Mouse (Mus musculus) ZHBTc4 (cell line): ENCODE measurements around the gene Nkap.
"Not testable (repeated sequence)": the region's sequence is repeated elsewhere in the genome, so short reads cannot be mapped to it uniquely, and the experiment has no call there.

Experiments
- DNase-seq: peaks from one replicate; pipeline ENCODE4 v3.0.0-alpha.2; 2011; ENCODE audit warnings: low read depth, low spot score

The Nkap gene

DNA sequence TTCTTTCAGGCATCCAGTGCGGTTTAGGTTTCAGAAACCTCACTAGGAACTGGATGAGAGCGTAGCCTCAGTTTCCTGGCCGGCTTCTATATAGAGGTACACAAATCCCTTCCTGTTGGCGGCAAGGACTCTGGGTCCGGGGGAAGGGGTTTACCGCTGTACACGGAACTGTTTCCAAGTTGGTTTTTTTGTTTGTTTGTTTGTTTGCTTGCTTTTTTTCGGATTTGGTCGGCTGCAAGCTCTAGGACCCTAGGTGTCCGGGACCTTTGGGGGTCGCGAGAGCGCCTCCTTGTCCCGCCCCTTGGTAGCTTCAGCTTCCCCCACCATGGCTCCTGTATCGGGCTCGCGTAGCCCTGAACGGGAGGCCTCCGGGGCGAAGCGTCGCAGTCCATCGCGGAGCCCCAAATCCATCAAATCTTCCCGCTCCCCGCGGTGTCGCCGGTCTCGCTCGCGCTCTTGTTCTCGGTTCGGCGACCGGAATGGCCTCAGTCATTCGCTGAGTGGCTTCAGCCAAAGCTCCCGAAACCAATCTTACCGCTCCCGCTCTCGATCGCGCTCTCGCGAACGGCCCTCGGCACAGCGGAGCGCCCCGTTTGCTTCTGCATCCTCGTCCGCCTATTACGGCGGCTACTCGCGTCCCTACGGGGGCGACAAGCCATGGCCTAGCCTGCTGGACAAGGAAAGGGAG lies at the start of gene Nkap:
Gene Nkap, plus strand, starts transcription at position 125 of the 688 bp plus-strand sequence.
- peak; percentile 88 for DNase-seq

DNA sequence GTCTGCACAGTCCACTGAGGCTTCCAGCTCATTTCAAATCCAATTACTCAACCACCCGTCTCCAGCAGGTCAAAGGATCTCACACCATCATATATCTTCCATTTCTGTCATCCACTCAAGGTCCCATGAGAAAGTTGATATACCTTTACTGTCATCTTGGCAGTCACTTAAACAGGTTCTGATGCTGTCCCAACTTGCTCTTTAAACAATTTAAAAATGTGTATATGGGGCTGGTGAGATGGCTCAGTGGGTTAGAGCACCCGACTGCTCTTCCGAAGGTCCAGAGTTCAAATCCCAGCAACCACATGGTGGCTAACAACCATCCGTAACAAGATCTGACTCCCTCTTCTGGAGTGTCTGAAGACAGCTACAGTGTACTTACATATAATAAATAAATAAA lies 46.2 kb upstream of the Nkap start:
- DNase-seq: not testable (repeated sequence)

DNA sequence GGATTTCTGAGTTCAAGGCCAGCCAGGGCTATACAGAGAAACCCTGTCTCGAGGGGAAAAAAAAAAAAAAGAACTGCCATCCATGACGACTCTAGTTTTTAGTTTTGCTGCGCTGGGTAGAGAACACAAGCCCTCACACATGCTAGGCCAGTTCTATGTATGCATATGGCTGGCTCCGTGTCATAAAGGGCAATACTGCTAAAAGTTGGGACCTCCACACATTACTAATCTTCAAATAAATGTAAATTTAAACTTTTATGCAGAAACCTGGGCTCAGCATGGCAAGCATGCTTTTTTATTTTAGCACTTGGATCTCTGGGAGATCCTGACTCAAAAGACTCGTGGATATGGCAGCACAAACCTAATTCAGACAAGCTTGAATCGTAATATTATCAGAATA lies 45.4 kb upstream of the Nkap start:
- no peak for DNase-seq

DNA sequence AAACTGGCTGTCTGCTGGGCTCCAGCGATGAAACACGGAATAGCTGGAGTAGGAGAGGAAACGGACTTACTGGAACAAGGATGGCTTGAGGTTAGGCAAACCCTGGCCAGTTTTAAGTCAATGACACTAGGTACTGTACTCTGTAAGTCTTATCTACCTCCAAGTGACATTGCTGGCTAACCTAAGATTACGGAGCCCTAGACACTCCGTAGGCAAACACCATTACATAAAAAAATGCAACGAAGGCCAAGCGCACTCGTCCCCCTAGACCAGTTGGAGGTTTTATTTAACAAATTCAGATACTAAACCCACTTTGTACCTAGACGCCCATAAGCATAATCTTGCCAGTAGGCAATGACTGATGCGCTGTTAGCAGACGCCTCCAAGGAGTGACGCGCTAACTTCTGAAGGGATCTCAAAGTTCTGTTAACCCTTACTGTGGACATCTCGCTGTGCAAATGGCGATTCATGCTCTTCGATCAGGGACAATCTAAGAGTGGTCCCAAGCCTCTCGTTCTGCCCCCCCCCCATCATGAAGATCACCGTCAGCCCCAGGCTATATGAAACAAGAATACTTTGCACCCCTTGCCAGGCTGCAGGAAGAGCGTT lies 42.2 kb upstream of the Nkap start:
- DNase-seq: no peak

DNA sequence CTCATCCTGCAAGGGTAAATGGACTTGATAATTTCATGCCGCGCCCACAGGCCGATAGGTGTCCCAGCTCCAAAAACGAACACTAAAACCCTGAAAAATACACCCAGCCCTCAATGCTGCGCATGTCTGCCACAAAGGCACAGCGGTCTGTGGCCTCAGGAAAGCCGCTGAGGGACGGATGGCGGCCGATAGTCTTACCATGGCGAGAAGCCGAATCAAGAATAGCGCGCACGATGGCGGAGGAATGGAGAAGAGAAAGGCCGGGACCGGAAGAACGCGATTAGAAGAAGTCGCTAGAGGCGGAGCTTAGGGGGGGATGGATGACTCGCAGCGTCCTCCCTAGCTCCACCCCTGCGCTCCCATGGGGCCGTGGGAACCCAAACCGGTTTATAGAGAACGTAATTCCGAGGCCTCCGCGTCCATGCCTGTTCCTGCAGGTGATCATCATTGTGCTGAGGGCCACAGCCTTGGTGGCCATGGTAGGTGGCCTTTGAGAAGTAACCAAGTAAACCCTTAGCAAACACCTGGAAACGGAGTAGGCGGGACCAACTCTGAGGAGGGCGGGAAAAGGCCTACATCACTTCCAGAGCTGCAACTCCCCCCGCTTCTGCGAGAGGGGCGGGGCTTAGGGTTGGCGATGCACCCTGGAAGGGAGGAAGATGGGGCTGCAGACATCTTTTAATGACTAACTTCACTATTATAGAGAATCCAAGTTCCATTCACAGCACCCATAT lies 41.5 kb upstream of the Nkap start, which contains the start of gene Rpl39:
Gene Rpl39, minus strand, starts transcription at position 476 of the 734 bp plus-strand sequence.
- peak; percentile 93 for DNase-seq

DNA sequence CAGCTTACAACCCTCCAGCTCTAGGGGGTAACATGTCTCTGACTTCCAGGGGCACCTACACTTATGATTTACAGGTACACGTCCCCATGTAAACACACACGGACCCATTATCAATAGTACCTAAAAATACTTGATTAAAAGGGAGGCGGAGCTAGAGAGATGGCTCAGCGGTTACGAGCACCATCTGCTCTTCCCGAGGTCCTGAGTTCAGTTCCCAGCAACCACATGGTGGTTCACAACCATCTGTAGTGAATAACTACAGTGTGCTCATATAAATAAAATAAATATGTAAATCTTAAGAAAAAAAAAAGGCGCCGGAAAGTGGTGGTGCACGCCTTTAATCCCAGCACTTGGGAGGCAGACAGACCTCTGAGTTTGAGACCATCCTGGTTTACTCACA lies 40.9 kb upstream of the Nkap start:
- DNase-seq: no peak

DNA sequence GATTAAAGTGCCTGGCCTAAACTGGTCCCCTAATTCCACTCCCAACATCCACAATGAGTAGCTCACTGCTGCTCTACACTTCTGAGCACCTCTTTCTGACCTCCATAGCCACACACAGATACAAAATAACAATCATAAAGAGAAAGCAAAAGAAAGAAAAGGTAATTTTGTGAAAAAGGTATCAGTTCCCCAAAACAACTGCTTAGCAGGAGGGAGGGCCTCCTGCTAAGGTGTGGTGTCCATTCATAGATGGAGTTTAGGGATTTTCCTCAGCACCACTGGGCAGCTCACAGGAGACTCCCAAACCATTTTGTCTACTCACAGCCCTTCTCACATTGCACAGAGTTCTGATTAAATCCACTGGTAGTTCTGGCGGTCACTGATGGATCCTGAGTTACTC lies 37.8 kb upstream of the Nkap start:
- DNase-seq: no peak

DNA sequence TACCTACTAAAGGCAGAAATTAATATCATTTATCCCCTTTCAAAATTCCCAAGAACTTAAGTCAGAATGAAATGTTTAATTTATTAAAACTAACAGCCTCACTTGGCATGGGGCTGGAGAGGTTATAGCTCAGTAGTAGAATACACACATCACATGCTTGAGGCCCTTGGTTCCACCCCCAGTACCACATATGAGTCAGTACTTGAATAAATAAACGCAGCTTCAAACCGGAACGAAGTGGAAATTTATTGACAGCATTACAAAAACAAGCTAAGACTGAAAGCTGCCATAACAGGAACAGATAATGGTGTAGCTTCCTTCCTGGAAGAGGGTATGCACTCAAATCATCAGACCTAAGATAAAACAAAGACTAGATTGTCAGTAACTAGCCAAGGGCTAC lies 35.1 kb upstream of the Nkap start:
- no peak for DNase-seq

DNA sequence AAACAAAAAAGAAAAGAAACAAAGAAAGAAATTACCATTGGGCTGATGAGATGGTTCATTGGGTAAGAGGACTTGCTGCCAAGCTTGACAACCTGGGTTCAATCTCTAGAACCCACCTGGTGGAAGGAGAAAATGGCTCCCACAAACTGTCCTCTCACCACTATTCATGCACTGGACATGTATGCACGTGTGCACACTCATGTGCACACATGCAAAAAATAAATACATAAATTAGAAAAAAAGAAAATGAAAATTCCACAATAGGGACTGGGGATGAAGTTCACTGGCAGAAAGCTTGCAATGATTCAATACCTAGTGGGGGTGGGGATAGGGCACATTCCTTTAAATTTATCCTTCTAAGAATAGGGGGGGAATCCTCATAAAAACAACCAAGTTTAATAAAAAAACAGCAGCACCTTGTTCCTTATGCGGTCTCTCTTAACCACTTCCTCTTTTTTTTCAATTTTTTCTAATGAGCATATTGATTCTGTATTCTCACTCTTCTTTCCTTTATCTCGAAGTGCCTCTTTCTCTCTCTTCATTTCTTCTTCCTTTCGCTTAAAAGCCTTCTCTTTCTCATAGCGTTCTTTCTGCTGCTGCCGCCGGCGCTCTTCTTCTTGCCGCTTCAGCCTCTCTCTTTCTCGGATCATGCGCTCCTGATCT lies 31.4 kb upstream of the Nkap start:
- DNase-seq: no peak

DNA sequence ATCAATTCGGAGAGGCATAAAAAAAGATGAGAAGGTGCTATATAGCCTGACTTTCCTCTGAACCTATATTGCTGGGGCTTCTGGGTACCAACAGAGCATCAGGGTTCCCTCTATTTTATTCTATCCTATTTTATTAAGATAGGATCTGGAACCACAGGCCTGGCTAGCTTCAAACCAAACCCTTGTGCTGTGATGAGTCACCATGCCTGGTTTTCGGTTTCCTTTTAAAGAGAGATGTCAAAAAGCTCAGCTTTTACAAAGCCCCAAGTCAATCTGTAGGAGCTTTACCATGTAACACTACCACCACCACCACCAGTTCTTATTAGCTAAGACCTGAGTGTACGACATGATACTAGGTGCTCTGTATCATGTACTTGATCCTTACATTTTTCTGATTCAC lies 27.9 kb upstream of the Nkap start:
- DNase-seq: no peak

DNA sequence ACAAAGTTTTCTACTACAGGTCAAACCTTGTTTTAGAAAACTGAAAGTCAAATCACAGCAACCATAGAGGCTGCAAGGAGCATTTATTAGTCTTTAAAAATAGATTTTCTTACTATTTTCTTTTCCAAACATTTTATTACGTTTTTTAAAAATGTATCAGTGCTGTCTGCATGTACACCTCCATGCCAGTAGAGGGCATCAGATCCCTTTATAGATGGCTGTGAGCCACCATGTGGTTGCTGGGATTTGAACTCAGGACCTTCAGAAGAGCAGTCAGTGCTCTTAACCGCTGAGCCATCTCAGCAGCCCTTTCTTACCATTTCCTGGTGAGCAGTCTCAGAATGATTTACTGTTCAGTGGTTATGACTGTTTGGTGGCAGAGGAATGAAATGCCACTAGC lies 22.8 kb upstream of the Nkap start:
- no peak for DNase-seq

DNA sequence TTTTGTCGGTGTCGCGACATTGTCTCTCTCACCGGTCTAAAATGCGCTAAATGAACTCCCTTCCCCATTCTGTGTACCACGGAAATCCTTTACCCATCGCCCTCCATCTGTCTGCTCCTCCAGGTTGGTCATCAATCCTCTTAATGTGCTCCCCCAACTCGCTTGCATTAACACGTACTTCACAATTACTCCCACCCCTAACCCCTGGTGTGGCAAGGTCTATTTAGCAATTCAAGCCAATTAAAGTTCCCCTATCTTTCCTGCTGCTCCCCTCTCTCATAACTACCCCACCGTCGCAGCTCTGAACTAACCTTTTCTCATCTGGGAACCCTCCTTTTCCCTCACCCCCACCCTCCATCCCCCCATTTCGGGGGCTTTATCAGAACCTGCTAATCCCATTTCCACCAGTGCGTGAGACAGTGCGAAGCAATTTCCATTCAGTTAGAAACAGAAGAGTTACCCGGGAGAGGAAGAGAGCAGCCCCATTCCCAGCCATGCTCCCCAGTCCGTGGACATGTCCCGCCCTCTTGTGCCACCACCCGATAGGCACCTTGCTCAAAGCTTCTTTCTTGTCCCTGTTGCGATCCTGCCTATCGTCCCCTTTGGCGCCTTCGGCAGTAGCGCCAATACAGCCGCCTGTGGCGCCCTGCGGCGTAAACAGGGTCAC lies 16.9 kb upstream of the Nkap start:
- no peak for DNase-seq

DNA sequence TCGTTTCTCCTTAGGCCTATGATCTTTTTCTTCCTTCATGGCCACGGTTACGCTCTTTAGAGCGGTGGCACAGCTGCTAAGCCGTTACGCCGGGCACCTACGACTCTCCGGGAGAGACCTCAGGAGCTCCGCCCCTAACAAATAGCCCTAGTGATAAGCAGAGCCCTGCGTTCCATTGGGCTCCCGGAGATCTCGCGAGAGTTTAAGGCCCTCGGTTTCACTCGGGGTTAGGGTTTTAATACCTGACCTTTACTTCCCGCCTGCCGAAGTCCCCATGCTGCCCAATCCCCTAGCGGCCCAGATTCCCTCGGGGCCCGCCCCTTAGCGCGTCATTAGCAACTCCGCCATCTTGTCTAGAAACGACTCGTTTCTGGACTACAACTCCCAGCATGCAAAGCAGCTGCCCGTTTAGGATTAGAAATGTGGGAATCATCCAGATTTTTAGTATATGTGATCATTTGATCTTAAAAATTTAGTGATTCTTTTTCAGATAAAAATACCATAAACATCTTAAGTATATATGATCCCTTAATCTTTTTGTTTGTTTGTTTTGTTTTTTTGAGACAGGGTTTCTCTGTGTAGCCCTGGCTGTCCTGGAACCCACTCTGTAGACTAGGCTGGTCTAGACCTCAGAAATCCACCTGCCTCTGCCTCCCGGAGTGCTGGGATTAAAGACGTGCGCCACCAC lies 16.3 kb upstream of the Nkap start, which contains the start of gene Upf3b:
Gene Upf3b, minus strand, starts transcription at position 130 of the 688 bp plus-strand sequence.
- peak; percentile 97 for DNase-seq

DNA sequence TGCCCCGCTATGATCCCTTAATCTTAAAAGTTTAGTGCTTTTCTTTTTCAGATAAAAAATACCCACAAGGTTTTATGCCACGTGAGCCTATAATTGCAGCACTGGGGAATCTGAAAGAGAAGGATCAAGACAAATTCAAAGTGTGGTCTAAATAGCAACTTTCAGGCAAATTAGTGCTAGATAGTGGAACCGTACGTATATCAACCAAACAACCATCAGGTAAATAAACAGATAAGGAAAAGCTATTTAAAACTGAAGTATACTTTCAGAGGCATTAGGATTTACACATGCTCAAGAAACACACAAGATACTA lies 15.8 kb upstream of the Nkap start:
- no peak for DNase-seq

DNA sequence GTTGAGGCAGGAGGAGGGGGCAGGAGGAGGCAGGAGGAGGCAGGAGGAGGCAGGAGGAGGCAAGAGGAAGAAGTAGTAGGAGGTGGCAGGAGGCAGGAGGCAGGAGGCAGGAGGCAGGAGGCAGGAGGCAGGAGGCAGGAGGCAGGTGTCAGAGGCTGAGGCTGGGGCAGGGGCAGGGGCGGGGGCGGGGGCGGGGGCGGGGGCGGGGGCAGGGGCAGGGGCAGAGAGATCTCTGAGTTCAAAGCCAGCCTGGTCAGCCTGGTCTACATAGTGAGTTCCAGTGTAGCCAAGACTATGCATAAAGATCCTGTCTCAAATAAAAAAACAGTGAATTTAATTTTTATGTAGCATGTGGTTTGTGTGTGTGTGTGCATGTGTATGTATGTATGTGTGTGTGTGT lies 9.5 kb upstream of the Nkap start:
- DNase-seq: no peak

DNA sequence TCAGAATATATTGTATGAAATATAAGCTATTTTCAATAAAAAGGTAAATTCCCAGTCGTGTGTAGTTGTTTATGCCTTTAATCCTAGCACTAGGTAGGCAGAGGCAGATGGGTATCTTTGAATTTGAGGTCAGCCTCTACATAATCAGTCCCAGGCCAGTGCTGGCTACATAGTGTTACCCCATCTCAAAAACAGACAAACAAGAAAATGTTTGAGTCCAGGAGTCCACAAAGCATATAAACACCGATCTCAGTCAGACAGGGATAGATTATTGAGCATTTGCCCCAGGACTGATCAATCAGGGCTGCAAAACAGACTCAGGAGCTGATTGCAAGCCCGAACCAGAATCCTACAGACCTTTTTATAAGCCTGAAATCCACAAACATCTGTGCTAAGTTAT lies 7.0 kb upstream of the Nkap start:
- no peak for DNase-seq

DNA sequence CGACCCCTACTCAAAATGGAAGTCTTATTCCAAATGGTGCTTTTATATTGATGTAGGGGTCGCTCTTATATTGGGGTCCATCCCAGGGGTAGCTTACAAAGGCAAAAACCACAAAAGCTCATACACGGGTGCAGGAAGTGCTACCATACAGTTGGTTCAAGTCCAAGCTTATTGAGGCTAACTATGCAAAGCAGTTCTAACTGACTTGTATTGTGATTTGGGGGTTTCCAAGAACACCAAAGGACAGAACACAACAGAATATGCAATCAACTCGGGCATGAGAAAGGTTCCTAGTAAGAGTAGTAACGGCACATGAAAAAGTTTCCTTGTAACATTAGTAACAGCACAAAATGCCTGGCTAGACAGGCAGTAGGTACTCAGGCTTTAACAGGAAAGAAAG lies 6.4 kb upstream of the Nkap start:
- DNase-seq: no peak

DNA sequence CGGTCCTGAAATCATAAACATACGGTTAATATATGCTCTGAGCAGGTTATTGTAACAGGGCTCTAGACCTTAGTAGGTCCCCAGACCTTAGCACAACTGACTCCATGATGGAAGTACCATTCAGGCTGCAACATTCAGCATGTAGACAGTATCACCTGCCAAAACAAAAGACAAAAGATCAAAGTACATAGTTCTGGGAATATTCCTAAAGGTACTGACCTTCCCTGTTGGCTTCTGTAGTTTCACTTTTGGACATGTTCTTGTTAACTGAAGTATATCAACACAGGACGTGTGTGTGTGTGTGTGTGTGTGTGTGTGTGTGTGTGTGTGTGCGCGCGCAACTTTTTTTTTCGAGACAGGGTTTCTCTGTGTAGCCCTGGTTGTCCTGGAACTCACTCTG lies 1.1 kb upstream of the Nkap start:
- DNase-seq: no peak

DNA sequence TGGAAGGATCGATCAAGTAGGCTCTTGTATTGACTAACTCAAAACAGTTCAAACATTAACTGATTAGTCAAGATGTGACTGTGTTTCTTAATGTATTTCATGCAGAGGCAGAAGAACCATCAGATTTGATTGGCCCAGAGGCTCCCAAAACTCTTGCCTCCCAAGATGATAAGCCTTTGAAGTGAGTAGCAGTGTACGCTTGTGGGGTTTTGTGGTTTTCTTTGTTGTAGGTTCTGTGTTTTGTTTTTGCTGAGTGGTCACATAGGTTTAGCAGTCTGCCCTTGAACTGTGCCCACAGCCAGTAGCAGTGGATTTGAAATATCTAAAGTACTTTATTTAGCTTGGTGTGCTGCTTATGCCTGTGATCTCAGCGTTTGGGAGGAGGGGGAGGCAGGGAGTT lies 15.1 kb downstream of the Nkap start:
- no peak for DNase-seq

DNA sequence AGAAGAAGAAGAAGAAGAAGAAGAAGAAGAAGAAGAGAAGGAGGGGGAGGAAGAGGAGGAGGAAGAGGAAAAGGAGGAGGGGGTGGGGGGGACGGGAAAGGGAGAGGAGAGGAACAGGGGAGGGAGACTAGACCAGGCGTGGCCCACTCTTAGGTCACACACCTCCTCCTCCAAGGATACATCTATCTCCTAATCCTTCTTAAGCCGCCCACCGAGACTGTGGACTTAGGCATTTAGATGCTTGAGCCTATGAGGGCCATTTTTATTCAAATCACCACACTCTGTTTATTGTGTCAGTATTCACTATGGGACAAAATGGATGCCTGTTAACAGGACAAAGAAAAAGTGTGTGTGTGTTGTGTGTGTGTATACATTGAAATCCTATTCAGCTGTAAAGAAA lies 17.9 kb downstream of the Nkap start:
- not testable (repeated sequence) for DNase-seq

DNA sequence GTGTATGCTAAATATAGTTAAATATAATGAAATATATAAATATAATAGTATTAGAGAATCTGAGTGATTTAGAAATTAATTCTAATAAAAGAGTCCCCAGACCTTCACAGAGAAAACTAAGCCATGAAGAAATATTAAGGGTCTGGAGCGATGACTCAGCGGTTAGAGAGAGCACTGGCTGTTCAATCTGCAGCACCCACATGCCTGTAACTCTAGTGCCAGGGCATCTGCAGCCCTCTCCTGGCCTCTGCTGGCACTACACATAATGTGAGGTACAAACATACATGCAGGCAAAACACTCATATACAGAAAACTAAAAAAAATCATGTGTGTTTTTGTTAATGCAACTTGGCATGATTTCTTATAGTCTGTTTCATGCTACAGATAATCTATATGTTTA lies 18.4 kb downstream of the Nkap start:
- peak; percentile 43 for DNase-seq
